Mouse (Mus musculus) E14TG2a.4 (cell line): Measurements from ENCODE around the gene Rnd2.

Experiments used
- CTCF ChIP-seq: conservative IDR thresholded peaks from 2 replicates; pipeline ENCODE4 v1.5.1; 2014; ENCODE audit warnings: low read length
- NANOG ChIP-seq: IDR thresholded peaks from 2 replicates; pipeline ENCODE4 v1.6.1; 2014; ENCODE audit warnings: borderline replicate concordance, low read length, mixed read lengths
- POU5F1 ChIP-seq: IDR thresholded peaks from 2 replicates; pipeline ENCODE4 v1.6.1; 2014; ENCODE audit warnings: low read length, borderline replicate concordance

DNA sequence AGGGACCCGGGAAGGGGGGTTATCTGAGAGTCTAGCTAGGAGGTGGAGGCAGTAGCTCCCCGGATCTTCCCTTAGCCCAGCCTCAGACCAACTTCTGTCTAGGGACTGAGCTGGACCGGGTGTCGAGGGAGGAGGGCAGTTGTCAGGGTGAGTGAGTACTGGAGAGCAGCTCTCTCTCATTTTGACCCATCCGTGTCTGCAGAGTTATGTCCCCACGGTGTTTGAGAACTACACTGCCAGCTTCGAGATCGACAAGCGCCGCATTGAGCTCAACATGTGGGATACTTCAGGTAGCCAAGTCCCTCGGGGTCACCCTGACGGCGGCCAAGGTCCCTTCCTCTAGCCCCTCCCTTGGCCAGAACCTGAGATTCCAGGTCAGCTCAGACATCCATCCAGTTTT is 3.9 kb downstream of the Rnd2 start:
- TF ChIP-seq CTCF (no peak), NANOG (no peak), POU5F1 (no peak)
